Mouse (Mus musculus) Muller cell, postnatal 12 days (primary cell): ENCODE data around the gene Zscan29.
A peak's percentile ranks its signal among the peaks of the same experiment; 100 is the strongest.
"Not testable (repeated sequence)": the region's sequence is repeated elsewhere in the genome, so short reads cannot be mapped to it uniquely, and the experiment has no call there.

Source experiments
- DNase-seq: peaks from one replicate; pipeline ENCODE4 v3.0.0-alpha.2; 2015; ENCODE audit errors: inconsistent ontology term

Zscan29 gene

DNA sequence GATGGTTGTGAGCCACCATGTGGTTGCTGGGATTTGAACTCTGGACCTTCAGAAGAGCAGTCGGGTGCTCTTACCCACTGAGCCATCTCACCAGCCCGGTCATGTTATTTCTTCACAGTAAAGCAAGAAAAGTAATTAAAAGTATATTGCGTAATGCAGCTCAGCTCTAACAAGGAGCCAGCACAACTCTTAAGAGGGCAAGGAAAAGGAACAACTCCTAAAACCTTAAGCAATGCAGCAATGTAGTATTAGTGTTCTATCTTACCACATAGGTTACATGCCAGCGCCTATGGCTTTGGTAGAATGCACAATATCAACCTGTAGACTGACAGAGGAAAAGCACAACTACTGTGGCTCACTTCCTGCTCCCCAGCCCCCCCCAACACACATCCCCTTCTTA lies 33.6 kb downstream of the Zscan29 start:
- no peak for DNase-seq

DNA sequence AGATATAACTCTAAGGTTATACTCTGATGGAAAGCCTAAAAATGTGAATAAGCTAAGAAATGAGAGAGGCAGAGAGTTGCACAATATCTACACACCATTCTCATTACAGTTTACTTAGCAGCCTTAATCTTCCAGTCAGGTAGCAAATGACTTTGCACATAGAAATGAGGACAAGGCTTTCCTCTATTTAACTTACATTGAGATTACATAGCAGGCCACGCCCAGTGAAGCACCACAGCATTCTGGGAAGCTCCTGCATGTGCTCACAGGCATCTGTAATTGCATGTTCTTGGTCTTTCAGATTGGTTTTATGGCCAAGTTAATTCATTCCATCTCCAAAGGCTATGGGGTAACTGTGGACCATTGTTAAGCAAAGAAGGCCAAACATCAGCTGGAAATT lies 38.1 kb downstream of the Zscan29 start:
- DNase-seq, result no peak

- DNase-seq, result peak; percentile 6
These were observed 41.9 kb downstream of the Zscan29 start for GRCm38 (mm10) chr2:121128865-121129620.

GRCm38 (mm10) chr2:121127536-121127935 lies 43.4 kb downstream of the Zscan29 start:
- no peak for DNase-seq

- DNase-seq, result not testable (repeated sequence)
These were observed 44.6 kb downstream of the Zscan29 start for GRCm38 (mm10) chr2:121126302-121126701.

DNA sequence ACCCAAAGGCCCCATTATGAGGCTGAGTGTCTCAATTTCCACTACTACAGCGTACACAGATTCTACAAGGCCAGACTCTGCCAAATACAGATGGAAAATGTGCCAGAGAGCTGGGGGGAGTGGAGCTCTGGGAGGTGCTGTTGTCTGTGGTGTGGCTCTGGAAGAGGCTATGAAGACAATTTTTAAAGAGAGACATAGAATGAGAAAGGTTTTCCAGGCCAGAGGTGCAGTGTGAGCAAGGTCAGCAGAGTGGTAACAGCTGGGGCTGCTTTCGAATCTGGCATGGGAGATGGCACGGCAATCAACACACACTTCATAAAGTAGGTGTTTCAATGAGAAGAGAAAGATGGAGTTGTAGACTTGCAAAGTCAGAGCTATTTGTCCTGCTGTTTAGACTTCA lies 51.7 kb downstream of the Zscan29 start:
- no peak for DNase-seq

- DNase-seq, result no peak
These were observed 55.5 kb downstream of the Zscan29 start for GRCm38 (mm10) chr2:121115418-121115817.

DNA sequence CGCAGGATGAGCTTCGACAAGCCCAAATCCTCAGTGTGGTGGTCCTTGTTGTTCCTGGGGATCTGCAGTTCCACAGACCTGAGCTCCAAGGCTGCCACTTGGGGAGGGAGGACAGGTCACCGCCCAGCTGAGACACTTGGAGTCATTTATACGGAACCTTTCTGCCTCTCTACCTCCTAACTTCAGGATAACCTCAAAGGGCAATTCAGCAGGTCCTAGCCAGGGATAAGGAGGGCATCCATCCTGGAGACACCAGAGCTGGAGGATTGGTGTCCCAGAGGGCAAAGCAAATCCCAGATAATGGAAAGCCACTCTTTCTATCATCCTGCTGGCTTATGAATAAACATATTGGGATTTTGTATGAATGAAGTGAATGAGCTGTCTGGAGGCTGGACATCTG lies 61.2 kb downstream of the Zscan29 start, which contains the start of gene Tgm7:
TSS of gene Tgm7 (minus strand) at position 101 of the 400 bp plus-strand sequence.
- no peak for DNase-seq
